Mouse (Mus musculus): ENCODE results near the gene Hoxa5. TPM values are rescaled to one million over a fixed set of nuclear protein-coding genes. Genes with fewer than 3 reads are reported as not detected.

Gene Hoxa5
- 1.9 and 37.9 TPM in 2 replicates for polyA plus RNA-seq (2012; rRNA removed)

DNA sequence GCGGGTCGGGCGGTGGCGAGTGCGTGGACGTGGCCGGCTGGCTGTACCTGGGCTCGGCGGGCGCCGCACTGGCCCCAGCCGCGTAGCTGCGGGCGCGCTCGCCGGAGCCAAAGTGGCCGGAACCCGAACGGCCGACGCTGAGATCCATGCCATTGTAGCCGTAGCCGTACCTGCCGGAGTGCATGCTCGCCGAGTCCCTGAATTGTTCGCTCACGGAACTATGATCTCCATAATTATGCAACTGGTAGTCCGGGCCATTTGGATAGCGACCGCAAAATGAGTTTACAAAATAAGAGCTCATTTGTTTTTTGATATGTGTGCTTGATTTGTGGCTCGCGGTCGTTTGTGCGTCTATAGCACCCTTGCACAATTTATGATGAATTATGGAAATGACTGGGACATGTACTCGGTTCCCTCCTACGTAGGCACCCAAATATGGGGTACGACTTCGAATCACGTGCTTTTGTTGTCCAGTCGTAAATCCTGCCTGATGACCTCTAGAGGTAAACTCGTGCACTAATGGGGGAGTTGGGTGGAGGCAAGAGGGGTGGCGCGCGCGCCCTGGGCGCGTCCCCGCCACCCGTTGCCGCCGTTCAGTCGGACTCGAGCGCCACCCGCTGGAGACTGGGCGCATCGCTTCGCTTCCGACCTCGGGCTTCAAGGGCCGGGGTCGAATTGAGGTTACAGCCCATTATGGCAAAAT, at the start of gene Hoxa5:
Gene Hoxa5 (minus strand): TSS at position 538 of the 703 bp plus-strand sequence.

DNA sequence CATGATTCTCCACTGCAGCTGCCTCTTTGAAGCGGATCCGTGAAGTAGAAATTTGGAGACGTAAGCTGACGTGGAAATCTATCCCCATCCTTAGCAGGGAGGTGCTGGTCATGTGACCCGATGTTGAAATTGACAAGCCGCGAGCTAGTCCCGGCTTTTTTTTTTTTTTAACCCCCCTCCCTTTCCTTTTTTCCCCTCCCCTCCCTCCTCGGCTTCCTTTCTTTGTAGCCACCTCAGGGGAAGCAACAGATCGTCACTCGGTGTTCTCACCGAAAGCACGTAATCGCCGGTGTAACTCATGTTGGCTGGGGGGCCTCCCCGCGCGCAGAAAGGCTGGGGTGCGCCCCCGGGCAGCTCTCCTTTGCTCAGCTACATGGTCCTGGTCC, 41.4 kb upstream of the Hoxa5 start, which contains the start of gene Hoxa11:
Gene Hoxa11 (minus strand): TSS at position 54 of the 386 bp plus-strand sequence.

DNA sequence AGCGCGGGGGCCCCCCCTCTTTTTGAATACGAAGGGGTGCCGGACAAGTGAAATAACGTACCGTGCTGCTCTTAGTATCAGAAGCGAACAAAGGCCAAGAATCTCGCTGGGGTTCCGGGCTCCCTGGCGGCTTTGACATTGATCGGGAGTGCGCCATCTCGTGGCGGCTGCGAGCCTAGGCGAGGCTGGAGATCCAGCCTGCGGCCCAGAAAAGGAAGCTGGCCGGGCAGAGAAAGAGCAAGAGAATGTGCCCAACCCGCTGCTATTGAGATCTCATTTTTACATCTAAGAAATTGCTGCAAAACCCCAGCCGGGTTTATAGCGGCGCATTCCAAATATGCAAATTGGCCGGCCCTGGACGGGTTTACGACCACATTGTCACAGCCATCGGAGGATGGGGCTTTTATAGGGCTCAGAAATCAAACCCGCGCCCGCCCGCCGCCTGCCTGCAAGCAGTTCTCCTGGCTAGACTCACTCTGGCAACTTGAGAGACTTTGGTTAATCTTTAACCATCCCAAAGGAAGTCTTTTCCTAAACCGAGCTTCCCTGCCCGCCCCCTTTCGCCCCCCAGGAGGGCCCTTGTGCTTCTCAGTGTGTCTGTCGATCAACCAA, 36.1 kb upstream of the Hoxa5 start, which contains the start of gene Hoxa10:
Gene Hoxa10 (minus strand): TSS at position 466 of the 612 bp plus-strand sequence.

DNA sequence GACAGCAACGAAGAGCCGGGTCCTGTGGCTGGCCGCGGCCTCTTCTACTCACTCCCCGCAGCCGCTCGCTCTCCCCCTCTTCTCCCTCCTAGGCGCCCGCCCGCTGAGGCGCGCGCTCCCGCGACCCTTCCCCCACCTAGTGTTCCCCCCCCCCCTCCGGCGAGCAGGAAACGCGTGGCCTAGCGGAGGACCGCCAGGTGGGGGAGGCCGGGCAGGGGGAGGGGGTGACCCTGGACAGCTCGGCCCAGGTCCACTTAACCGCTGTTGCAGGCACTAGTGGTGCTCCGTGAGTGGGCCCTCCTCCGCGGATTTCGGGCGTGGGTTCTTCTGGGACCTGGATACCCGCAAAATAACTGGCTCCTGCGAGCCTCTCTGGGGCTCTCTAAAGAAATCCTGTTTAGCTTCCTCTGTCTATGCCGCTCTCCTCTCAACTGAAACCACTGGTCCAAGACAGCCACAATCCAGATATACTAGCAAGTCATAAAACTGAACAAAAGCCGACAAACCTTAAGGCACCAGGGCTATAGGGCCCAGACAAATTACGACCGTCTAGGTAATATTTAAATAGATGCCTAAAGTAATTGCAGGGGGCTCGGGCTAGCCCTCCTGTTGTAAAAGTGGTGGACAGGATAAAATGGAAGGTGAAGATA, 26.3 kb upstream of the Hoxa5 start, which contains the start of gene Hoxa9:
Gene Hoxa9 (minus strand): TSS at position 574 of the 650 bp plus-strand sequence.

DNA sequence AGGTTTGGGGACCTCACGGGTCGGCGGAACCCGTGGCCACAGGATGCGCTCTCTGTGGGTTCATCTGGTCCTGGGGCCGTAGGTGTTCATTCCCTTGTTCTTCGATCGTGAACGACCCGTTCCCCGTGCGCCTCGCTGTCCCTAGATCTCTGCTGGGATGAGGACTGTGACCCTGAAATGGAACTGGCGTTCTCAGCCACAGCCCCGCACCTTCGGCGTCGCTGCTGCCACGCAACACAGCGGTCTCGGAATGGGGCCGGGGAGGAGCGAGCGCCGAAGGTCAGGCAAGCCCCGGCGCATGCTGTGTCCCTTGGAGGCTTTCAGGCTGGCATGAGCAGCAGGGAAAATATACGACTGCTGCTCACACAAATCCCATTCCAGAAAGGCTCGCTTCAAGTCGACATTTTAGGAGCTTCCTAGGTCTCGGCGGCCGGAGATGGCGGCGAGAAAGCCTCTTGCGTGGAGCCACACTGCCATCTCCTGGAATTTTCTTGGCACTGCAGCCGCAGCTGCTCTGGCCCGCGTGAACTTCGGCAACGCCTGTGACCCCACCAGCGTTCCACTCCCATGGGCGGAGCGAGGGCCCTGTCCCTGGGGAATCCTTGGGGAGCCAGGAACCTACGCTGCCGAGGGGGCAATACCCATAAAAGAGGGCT, 17.1 kb upstream of the Hoxa5 start, which contains the start of gene Hoxa7:
Gene Hoxa7 (minus strand): TSS at position 518 of the 656 bp plus-strand sequence.

DNA sequence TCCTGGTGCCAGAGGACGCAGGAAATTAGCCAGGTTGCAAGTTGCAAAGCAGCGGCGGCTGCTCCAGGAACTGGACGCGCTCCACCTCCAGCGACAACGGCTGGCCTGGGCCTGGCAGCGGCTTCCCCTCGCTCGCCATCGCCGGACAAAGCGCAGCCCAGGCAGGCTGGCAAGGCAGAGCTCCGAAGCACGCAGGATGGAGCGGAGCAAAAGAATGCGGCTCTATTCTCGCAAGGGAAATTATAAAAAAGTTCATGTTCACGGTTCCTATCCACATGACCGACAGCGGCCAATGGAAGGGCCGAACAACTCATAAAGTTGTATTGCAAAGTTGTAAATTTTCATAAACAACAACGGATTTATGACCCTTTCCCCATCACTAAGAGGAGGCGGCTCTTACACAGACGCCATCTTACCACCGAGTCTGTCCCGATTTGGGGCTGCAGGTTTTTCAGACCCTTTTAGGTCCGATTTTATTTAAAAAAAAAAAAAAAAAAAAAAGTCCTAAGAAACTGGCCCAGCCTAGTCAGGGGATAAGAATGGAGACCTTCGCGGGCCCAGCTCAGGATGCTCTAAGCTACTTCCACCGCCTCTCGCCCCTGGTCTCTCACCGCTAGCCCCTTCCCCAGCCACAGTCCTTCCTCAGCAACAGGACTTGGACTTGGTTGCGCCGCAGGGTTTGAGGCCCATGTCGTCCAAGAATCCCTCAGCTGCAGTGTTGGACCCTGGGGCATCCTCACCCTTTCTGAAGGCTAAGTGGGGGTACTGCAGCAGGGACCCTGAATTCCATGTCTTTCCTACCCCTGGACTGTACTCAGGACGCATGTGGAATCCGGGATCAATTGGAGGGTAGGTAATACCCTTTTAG, 9.0 kb upstream of the Hoxa5 start, which contains the start of the genes Hoxa3 and Gm28308:
Gene Hoxa3 (minus strand): TSS at position 218 of the 868 bp plus-strand sequence.
Gene Gm28308 (minus strand): TSS at position 221 of the 868 bp plus-strand sequence.

DNA sequence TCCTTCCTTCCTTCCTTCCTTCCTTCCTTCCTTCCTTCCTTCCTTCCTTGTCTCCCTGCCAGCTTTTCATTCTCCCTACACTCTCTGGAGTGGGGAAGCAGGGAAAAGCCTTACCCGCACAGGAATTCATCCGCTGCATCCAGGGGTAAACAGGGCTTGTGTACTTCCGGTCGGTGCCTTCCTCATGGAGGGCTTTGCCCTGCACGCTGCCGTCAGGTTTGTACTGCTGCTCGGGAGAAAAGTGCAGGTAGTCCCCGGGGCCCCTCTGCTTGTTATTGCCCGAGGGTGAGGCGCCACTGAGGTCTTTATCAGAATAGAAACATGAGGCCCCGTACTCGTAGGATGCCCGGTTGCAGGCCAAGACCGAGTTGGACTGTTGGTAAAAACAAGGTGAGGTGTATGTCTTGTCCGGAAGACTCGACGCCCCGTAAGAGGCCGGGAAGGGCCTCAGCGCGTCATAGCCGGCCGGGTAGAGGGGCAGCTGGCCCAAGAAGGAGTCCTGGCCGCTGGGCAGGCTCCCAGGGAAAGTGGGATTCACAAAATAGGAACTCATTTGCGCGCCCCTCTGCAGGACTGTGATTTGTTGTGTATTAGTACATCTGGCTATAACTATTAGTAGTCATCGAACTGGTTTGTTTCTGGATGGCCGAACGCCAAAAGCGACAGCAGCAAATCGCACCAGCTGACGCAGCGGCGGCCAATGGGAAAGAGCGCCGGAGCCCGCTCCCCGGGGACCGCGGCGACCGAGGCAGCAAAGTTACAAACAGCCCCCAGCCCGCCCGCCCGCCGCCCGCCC, 3.9 kb upstream of the Hoxa5 start, which contains the start of gene Hoxa6:
Gene Hoxa6 (minus strand): TSS at position 651 of the 796 bp plus-strand sequence.

DNA sequence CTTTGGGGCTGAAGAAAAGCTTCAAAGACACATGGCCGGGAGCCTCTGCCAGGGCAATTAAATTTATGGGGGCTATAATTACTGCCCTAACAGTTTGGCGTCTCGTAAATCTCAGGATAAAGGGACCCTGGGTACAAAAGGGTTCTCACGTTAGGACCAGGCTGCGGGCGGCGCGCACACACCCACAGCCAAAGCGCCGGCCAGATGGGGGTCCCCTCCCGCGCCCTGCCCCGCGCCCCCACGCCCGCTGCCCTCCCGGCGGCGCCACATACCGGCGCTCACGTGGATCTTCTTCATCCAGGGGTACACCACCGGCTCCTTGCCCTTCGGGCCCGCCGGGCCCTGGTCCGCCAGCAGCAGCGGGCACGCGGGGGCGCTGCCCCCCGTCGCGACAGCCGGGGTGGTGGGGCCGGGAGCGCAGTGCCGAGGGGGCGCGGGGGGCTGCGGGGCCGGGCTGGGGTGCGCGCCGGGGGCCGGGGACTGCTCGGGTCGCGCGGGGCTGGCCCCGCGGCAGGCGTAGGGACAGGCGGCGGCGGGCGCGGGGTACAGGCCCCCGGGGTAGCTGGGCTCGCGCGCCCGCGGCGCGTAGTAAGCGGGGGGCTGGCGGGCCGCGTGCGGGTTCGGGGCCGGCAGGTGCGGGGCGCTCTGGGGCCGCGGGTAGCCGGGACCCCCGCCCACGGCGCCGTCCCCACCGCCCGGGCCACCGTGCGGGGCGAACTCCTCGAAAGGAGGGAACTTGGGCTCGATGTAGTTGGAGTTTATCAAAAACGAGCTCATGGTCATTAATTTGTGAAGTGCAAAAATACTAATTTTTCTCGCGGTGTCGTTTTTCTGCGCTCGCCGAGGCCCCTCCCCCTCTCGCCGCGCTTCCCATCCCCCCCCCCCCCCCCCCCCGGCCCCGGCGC, 13.2 kb downstream of the Hoxa5 start, which contains the start of gene Hoxa4:
Gene Hoxa4 (minus strand): TSS at position 848 of the 905 bp plus-strand sequence.

DNA sequence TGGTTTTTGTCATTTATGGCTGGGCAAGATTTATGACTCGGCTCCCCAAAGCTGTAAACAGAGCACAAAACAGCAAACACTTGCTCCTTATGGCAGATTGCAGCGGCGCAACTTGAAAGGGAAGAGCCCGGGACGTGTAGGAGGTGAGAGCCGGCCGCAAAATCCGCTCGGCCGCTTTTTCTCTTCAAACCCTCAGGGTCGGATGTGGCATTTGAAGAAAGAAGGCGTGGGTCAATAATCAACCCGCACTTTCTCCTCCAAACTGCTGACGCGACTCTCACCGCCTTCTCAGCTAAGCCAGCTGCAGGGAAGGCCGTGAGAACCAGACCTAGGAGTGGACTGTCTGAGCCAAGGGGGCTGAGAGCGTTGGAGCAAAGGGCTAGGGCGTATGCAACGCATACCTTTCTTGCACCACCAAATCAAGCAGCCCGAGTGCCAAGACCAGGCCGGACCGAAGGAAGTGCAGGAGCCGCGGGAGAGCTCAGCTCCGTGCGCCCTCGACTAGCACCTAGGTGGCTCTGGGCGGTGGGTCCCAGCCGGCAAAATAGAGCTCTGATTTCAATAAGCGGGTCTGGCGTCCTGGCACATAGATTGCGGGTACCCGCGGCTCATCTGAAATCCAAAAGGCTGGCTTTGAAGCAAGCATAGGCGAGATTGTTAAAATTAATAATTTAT, 27.2 kb downstream of the Hoxa5 start, which contains the start of gene 5730596B20Rik:
Gene 5730596B20Rik (plus strand): TSS at position 438 of the 675 bp plus-strand sequence.

DNA sequence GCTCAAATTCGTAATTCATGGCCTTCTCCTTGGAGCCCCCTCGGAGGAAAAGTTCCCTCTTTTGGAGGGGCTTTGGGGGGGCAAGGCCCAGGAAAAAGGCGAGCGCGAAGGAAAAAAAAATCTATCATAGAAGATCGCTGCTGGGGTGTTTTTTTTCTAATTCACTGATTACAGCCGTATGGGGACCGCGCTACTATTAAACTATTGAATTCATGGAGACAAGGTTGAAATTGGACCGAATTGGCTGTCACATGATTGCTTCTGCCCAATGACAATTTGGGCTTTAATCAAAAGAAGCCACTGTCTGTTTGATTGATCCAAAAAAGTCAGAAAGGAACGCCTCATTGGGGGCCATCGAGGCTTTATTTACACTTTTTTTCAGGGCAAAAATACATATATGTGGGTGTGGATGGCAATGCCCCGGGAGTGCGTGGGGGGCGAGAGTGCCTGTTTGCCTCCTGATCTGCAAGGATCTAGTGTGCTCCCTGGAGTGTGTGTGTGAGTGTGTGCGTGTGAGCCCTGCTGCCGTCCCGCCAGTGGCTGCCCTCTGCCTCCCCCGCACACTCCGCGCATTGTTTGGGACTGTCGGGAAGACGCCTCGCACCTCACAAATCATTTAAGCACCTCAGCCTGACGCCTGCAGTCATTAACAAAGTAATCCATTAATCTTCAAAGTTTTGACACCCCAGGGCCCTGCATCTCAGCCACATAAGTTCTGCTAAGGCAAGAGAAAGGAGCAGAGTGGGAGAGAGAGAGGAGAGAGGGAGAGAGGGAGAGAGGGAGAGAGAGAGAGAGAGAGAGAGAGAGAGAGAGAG, 39.6 kb downstream of the Hoxa5 start, which contains the start of gene Hoxa2:
Gene Hoxa2 (minus strand): TSS at position 206 of the 815 bp plus-strand sequence.

DNA sequence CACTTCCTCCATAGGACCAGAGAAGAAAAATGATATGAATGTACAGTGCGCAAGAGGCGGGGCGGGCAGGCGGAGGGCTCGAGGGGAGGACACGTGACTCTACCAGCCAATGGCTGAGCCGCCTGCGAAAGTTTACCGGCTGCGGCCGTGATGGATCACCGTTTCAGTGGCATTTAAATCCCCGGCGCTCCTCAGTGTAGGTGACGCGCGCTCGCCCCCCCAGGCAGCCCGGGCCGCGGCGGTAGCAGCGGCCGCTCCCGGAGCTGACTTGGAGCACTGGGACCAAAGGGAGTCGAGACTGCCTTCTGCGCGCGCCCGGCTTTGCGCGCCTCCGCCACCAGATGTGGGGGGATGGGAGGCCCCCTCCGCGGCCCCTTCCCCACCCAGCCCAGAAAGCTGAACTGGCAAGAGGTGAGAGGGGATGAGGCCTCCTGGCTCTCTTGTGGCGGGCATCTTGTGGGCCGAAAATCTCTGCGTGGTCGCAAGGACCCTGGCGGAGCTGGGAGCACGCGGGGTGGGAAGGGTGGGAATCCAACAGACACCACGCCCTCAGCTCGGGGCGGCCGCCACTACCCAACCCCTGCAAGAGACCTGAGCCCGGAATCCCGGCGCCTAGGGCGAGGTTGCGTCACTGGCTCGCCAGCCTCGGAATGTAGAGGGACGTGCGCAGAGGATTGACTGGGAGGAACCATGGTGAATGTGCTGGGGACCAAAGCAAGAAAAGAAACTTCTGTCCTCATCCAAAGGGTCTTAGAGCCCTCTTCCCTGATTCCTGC, 45.9 kb downstream of the Hoxa5 start, which contains the start of gene Hoxa1:
Gene Hoxa1 (minus strand): TSS at position 42 of the 776 bp plus-strand sequence.

Other genes with a start within 250 kb of the Hoxa5 start
- gene Skap2, start 192.0 kb downstream of the Hoxa5 start, polyA plus RNA-seq (2012; rRNA removed): 6.7 and 17.4 TPM in 2 replicates
- gene Hoxa1, start 46.3 kb downstream of the Hoxa5 start, polyA plus RNA-seq (2012; rRNA removed): 0.35 and 2.5 TPM in 2 replicates
- gene Hoxa2, start 39.8 kb downstream of the Hoxa5 start, polyA plus RNA-seq (2012; rRNA removed): 0.83 and 15.3 TPM in 2 replicates
- gene 5730596B20Rik, start 27.1 kb downstream of the Hoxa5 start, polyA plus RNA-seq (2012; rRNA removed): 0.07 and 1.5 TPM in 2 replicates
- gene Hoxa4, start 12.8 kb downstream of the Hoxa5 start, polyA plus RNA-seq (2012; rRNA removed): 0.85 and 13.1 TPM in 2 replicates
- gene Hoxa6, start 4.1 kb upstream of the Hoxa5 start, polyA plus RNA-seq (2012; rRNA removed): 0.10 and 10.2 TPM in 2 replicates
- 1.2 and 20.2 TPM in 2 replicates for gene Hoxa3, start 8.7 kb upstream of the Hoxa5 start, polyA plus RNA-seq (2012; rRNA removed)
- 3.1 TPM in 1 of 2 replicates, not detected in the other for gene Gm28308, start 8.8 kb upstream of the Hoxa5 start, polyA plus RNA-seq (2012; rRNA removed)
- gene Hoxa7, start 17.3 kb upstream of the Hoxa5 start, polyA plus RNA-seq (2012; rRNA removed): 0.77 and 23.7 TPM in 2 replicates
- 1.2 and 40.0 TPM in 2 replicates for gene Hoxa9, start 26.5 kb upstream of the Hoxa5 start, polyA plus RNA-seq (2012; rRNA removed)
- 0.36 and 24.7 TPM in 2 replicates for gene Hoxa10, start 36.3 kb upstream of the Hoxa5 start, polyA plus RNA-seq (2012; rRNA removed)
- gene Hoxa11, start 41.2 kb upstream of the Hoxa5 start, polyA plus RNA-seq (2012; rRNA removed): 0.04 and 4.8 TPM in 2 replicates
- 0.05 and 2.5 TPM in 2 replicates for gene Hoxa13, start 56.3 kb upstream of the Hoxa5 start, polyA plus RNA-seq (2012; rRNA removed)
- 1.4 and 2.0 TPM in 2 replicates for gene Evx1, start 108.9 kb upstream of the Hoxa5 start, polyA plus RNA-seq (2012; rRNA removed)

All from central nervous system, embryonic 11.5 days (tissue).